Mouse (Mus musculus) forebrain, embryonic 11.5 days (tissue): ENCODE measurements around the gene Tiparp. TPM values are rescaled to one million over a fixed set of nuclear protein-coding genes. Genes with fewer than 3 reads are reported as not detected.

Experiments
- ATAC-seq: fragments of 200-750 bp; cut with Nextera tagmentation; replicated peaks from 2 replicates; pipeline ENCODE4 v1.8.0; 2017; ENCODE audit warnings: moderate TSS enrichment; ENCODE audit not compliant: low FRiP score
- DNase-seq: peaks from one replicate; pipeline ENCODE4 v3.0.0-alpha.2; 2017; ENCODE audit warnings: low spot score
- H3K27ac ChIP-seq: fragments of 300-500 bp; sonication (generic); 2 replicates; pipeline ENCODE4 v1.5.1; 2014; ENCODE audit warnings: low read depth, low read length
- H3K27me3 ChIP-seq: fragments of 300-500 bp; sonication (generic); 2 replicates; pipeline ENCODE4 v1.6.1; 2014; ENCODE audit warnings: mild to moderate bottlenecking, low read length, mixed read lengths; ENCODE audit not compliant: control insufficient read depth, insufficient read depth
- H3K36me3 ChIP-seq: fragments of 300-500 bp; sonication (generic); 2 replicates; pipeline ENCODE4 v1.6.1; 2014; ENCODE audit warnings: mild to moderate bottlenecking, low read length, moderate library complexity, mixed read lengths; ENCODE audit not compliant: control insufficient read depth, insufficient read depth
- H3K4me1 ChIP-seq: fragments of 300-500 bp; sonication (generic); replicated peaks from 2 replicates; pipeline ENCODE4 v1.6.1; 2014; ENCODE audit warnings: low read length, mixed read lengths; ENCODE audit not compliant: control insufficient read depth, insufficient read depth
- H3K4me2 ChIP-seq: fragments of 300-500 bp; sonication (generic); 2 replicates; pipeline ENCODE4 v1.6.1; 2014; ENCODE audit warnings: low read depth, mild to moderate bottlenecking, low read length, moderate library complexity, mixed read lengths; ENCODE audit not compliant: severe bottlenecking
- H3K4me3 ChIP-seq: fragments of 300-500 bp; sonication (generic); 2 replicates; pipeline ENCODE4 v1.5.1; 2014; ENCODE audit warnings: low read depth, low read length
- H3K9ac ChIP-seq: fragments of 300-500 bp; sonication (generic); 2 replicates; pipeline ENCODE4 v1.6.1; 2014; ENCODE audit warnings: low read length
- H3K9me3 ChIP-seq: fragments of 300-500 bp; sonication (generic); 2 replicates; pipeline ENCODE4 v1.6.1; 2016; ENCODE audit warnings: low read length, mixed read lengths; ENCODE audit not compliant: control insufficient read depth
- WGBS: fragments of 180-500 bp; shearing (Covaris S2); extraction: QIAGEN DNeasy Blood & Tissue Kit; methylation state at CpG from one replicate; pipeline ENCODE4 v1.1.7; 2014; 5-methylcytosine and 5-hydroxymethylcytosine counted together
- polyA plus RNA-seq: library from polyadenylated mRNA; unstranded; fragments of >200 nt; fragmentation: Nextera tagmentation; extraction: Ambion mirVana; gene quantifications from 2 replicates; pipeline ENCODE4 v1.2.1, GENCODE M21; 2014

The Tiparp gene
- 27.2 and 31.1 TPM in 2 replicates for polyA plus RNA-seq

DNA sequence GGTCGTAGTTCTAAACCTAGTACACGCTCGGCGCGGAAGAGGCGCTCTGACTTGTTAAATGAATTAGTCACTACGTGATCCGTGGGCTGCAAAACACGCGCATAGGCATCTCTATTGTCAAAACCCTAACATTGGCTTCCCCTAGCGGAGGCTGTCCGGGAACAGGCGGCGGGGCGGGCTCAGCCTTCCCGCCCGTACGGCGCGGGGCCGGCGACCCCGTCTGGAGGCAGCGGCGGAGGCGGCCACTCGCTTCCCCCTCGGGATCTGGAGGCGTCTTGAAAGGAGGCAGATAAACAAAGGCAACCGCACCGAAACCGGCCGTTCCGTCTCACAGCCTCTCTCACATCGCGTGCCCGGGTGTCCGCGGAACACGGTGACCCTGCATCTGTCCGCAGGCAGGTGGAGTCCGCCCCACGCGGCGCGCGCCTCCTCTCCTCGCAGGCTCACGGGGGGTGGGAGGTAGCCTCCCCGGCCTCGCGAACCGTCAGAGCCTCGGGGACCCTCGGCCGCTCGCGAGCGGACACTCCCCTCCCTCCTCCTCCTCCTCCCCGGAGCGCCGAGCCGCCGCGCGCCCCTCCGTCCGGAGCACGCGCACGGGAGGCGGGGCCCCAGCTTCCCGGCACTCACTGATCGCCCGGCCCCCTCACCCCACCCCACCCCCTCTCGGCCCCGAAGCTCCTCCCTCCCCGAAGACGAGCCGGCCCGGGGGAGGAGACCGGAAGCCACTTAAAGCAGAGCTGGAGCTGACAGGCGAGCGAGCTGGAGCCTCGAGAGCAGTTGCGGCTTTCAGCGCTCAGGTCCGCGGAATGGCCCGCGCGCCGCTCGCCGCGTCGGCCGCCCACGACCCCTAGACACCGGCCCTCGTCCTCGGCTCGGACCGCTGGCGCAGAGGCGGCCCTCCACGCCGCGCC, at the start of gene Tiparp:
Tiparp (plus strand) TSS at position 720 of the 911 bp plus-strand sequence.
- Histone ChIP-seq H3K27me3 (no peaks in the 10 kb centered on the region), H3K4me3 (peak within 1 kb of the TSS; percentile 89), H3K4me1 (no peaks in the 10 kb centered on the region), H3K27ac (peak within 1 kb of the TSS; percentile 96), H3K9me3 (no peaks in the 10 kb centered on the region), H3K9ac (peak within 1 kb of the TSS; percentile 88), H3K36me3 (no peaks in the 10 kb centered on the region), H3K4me2 (peak within 1 kb of the TSS; percentile 70)
- WGBS, result under 1% methylated on average over 99 of the region's 109 CpGs
- ATAC-seq (peak; percentile 94), DNase-seq (peak; percentile 98)

DNA sequence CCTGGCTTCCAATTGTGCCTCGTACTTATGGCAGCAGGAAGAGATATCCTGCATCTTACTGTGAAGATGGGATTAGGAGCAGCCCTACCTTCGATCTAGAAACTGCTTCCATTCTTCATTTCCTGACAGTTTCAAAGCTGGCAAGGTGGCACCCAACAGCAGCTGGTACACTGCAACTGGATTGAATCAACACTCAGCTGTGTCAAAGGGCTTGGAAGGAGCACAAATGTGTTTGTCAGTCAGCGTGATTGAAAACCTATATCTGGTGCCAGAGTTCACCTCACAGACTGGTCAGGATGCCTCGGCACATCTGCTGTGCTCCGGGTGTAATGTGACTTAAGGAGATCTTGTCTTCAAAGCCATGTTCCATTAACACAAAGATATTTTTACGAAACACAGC, 47.5 kb upstream of the Tiparp start:
- Histone ChIP-seq H3K36me3 (no peaks in the 10 kb centered on the region), H3K27ac (no peak overlapping the region), H3K4me3 (no peak overlapping the region), H3K4me2 (no peak overlapping the region), H3K4me1 (no peaks in the 10 kb centered on the region), H3K9me3 (no peaks in the 10 kb centered on the region), H3K27me3 (no peaks in the 10 kb centered on the region), H3K9ac (no peak overlapping the region)
- 83% methylated on average over 6 of the region's 6 CpGs for WGBS
- ATAC-seq, result no peak
- no peak for DNase-seq

DNA sequence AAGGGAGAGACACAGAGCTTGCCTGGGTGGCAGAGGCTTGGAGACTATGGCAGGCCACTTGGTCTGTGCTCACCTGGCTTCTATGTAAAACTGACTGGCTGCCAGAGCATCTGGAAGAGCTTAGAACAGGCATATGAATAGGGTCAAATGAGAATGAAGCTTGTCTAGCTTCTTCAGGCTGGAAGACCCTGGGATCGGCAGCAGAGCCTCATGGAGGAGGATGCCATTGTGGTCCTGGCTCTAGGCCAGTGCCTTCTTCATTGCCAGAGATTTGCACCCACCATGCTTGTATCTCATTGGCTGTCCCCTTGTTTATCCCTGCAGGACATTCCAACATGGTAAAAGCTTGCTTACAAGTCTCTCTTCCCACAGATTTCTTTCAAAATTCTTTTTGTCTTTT, 45.9 kb upstream of the Tiparp start:
- no peak for DNase-seq
- H3K9ac ChIP-seq, result no peak overlapping the region
- H3K4me1 ChIP-seq, result no peaks in the 10 kb centered on the region
- no peak for ATAC-seq
- H3K4me2 ChIP-seq, result no peak overlapping the region
- 64% methylated on average over 1 of the region's 1 CpGs for WGBS
- no peaks in the 10 kb centered on the region for H3K36me3 ChIP-seq
- H3K4me3 ChIP-seq, result no peak overlapping the region
- H3K27me3 ChIP-seq, result no peaks in the 10 kb centered on the region
- no peak overlapping the region for H3K27ac ChIP-seq
- H3K9me3 ChIP-seq, result no peaks in the 10 kb centered on the region

DNA sequence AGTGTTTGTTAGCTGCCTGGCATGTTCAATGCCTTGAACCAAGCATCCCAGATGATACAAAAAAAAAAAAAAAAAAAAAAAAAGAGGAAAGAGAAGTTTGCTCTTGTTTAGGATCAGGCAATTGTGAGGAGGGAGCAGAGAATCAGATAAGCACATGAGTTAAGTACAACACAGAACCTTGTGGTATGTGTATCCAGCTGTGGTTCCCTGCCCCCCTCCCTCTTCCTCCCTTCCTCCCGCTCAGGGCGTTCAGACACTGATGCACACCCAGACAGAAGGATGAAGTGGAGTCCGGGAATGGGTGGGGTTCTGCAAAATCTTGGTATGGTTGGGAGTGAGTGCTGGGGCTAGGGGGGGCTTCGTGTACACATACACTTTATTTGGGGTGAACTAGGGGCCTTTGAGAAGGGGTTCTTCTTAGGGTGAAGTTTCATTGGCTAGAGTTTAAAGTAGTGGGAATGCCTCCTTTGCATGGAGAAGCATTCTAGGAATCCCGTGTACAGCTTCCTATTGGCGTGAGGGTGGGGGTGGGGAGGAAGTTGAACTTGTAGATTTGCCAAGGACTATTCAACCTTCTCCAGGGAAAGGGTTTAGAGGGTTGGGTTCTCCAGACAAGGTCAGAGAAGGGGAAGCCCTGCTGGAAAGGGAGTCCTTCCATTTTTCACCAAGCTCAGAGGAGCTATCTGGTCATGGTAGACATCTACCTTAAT, 45.4 kb upstream of the Tiparp start:
- Histone ChIP-seq H3K27me3 (no peaks in the 10 kb centered on the region), H3K4me2 (no peak overlapping the region), H3K9ac (no peak overlapping the region), H3K4me1 (no peaks in the 10 kb centered on the region), H3K27ac (no peak overlapping the region), H3K36me3 (no peaks in the 10 kb centered on the region), H3K9me3 (no peaks in the 10 kb centered on the region), H3K4me3 (no peak overlapping the region)
- 82% methylated on average over 6 of the region's 6 CpGs for WGBS
- no peak for ATAC-seq
- no peak for DNase-seq

DNA sequence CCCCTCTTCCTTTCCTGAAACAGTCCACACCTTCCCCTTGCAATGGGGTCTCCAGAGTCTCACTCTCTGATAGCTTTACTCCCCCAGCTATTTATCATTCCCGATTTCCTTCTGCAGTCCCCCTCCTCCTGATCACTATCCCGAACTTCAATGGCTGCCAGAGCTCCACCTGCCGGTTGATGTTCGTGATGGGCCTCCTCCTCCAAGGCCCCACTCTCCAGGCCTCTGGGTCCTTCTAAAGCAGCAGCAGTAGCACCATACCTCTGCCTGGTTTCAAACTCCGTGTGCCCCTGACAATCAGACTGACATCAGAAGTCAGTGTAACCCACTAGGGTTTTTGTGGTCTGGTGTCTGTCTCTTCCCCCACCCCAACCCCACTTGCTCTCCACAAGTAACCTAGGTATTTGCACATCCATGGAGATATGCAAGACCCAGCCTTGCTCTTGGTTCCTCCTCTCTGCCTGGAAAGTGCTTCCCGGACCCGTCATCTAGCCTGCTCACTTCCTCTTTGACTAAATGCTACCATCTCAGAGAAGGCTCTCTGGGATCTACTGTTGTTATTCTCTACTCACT, 44.0 kb upstream of the Tiparp start:
- Histone ChIP-seq H3K4me1 (no peaks in the 10 kb centered on the region), H3K27ac (no peak overlapping the region), H3K4me2 (no peak overlapping the region), H3K4me3 (no peak overlapping the region), H3K27me3 (no peaks in the 10 kb centered on the region), H3K9ac (no peak overlapping the region), H3K36me3 (no peaks in the 10 kb centered on the region), H3K9me3 (no peaks in the 10 kb centered on the region)
- DNase-seq, result no peak
- 75% methylated on average over 7 of the region's 7 CpGs for WGBS
- ATAC-seq, result no peak

DNA sequence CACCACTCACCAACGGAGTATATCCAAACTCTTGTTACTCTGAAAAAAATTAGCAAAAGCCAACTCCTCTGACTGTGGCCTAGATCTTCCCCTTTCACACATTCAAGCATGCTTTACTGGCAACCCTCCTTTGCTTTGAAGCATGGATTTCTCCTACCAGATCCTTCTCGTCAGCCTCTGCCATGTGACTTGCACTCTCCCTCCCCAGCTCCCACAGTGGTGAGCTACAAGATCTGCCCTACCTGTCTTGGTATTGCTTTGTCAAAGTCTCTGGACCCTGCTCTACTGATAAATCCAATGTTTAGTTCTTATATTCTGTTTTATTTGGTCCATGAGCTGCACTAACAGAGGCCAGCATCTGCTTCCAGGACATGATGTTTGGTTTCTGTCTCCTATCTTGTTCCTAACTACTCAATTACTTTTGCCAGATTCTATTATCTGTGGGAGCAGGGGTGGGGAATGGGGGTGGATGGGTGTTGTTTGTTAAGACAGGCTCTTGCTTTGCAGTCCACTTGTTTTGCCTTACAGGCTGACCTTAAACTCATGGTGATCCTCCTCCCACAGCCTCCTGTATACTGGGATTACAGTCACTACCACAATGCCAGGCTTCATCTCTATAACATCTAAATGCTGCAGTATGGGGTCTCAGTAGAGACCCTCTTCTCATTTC, 40.7 kb upstream of the Tiparp start:
- Histone ChIP-seq H3K9me3 (no peaks in the 10 kb centered on the region), H3K4me2 (no peak overlapping the region), H3K36me3 (no peaks in the 10 kb centered on the region), H3K9ac (no peak overlapping the region), H3K27ac (no peak overlapping the region), H3K27me3 (no peaks in the 10 kb centered on the region), H3K4me1 (no peaks in the 10 kb centered on the region), H3K4me3 (no peak overlapping the region)
- ATAC-seq (no peak), DNase-seq (no peak)
- 85% methylated on average over 2 of the region's 2 CpGs for WGBS

DNA sequence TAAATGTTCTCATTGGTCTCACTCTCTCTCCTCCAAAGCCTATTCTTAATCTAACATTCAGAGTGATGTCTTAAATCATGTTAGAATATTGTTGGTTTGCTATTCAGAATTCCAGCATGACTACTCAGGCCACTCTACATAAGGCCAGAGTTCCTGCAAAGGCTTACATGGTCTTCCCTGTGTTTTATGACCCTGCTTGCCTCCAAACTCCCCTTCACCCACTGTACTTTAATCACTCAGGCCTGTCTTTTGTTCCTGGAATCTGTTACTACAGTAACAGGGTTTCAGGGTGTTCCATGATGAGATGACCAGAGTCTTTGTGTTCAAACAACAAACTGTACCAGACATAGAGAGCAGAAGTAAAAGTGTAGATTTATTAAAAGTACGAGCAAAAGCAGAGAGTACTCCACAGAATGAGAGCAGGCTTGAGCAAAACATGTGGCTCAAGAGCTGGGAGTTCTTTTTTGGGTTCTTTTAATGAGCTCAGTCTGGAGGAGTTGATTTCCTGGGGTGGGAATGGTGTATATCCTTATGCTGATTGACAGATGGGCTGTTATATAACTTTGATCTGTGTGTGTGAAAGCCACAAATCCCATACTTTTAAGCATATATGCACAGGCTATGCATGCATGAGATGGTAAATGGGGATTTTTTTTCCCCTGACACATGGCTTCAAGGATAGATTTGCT, 39.5 kb upstream of the Tiparp start:
- no peak overlapping the region for H3K27ac ChIP-seq
- H3K4me3 ChIP-seq, result no peak overlapping the region
- 92% methylated on average over 1 of the region's 1 CpGs for WGBS
- no peaks in the 10 kb centered on the region for H3K4me1 ChIP-seq
- ATAC-seq, result no peak
- no peak overlapping the region for H3K4me2 ChIP-seq
- H3K9ac ChIP-seq, result no peak overlapping the region
- H3K9me3 ChIP-seq, result no peaks in the 10 kb centered on the region
- H3K36me3 ChIP-seq, result no peaks in the 10 kb centered on the region
- no peak for DNase-seq
- no peaks in the 10 kb centered on the region for H3K27me3 ChIP-seq

DNA sequence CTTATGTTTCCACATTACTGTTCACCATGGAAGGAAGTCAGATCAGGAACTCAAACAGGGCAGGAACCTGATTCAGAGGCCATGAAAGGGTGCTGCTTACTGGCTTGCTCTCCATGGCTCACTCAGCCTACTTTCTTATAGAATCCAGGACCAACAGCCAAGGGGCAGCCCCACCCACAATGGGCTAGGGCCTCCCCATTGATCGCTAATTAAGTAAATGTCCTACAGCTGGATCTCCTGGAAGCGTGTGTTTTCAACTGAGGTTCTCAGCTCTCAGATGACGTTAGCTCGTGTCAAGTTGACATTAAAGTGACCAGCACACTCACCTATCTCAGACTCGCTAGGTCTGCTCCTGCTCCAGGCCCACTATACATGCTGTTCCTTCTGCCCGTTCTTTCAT, 38.6 kb upstream of the Tiparp start:
- no peak overlapping the region for H3K4me2 ChIP-seq
- H3K27me3 ChIP-seq, result no peaks in the 10 kb centered on the region
- H3K36me3 ChIP-seq, result no peaks in the 10 kb centered on the region
- H3K4me3 ChIP-seq, result no peak overlapping the region
- H3K27ac ChIP-seq, result no peak overlapping the region
- WGBS, result 78% methylated on average over 6 of the region's 6 CpGs
- ATAC-seq (no peak), DNase-seq (no peak)
- no peaks in the 10 kb centered on the region for H3K4me1 ChIP-seq
- no peaks in the 10 kb centered on the region for H3K9me3 ChIP-seq
- H3K9ac ChIP-seq, result no peak overlapping the region
